Mouse (Mus musculus) heart, postnatal 25 days (tissue): ENCODE data around the gene Tmem200b. TPM values are rescaled to one million over a fixed set of nuclear protein-coding genes. Genes with fewer than 3 reads are reported as not detected.

Experiments used
- DNase-seq: peaks from one replicate; pipeline ENCODE4 v3.0.0; 2022; ENCODE audit warnings: low spot score
- intact Hi-C: fragments of 180-260 bp; cut with DNase I; formaldehyde crosslinking; loops from one replicate; pipeline ENCODE4 v1.15.1; 2025
- total RNA-seq, 2 experiments: library from RNA; stranded (reverse); gene quantifications; 2 replicates each; pipeline ENCODE4 v1.2.3; 2021

Gene Tmem200b
- total RNA-seq, 2 experiments from 2014 or later = 5.9 to 9.6 TPM

- no peak for DNase-seq
- intact Hi-C loops = no loop called here
Observed at GRCm38 (mm10) chr4:131939459-131939858, 17.9 kb downstream of the Tmem200b start.

- DNase-seq = no peak
- intact Hi-C loops = no loop called here
Observed at GRCm38 (mm10) chr4:131940846-131941245, 19.3 kb downstream of the Tmem200b start.

- intact Hi-C loops = no loop called here
- DNase-seq = no peak
Observed at GRCm38 (mm10) chr4:131947848-131948247, 26.3 kb downstream of the Tmem200b start.

- intact Hi-C loops = no loop called here
- no peak for DNase-seq
Observed at GRCm38 (mm10) chr4:131949903-131950302, 28.3 kb downstream of the Tmem200b start.

- intact Hi-C loops = no loop called here
- no peak for DNase-seq
Observed at GRCm38 (mm10) chr4:131950657-131951056, 29.1 kb downstream of the Tmem200b start.

- intact Hi-C loops = no loop called here
- no peak for DNase-seq
Observed at GRCm38 (mm10) chr4:131957161-131957560, 35.6 kb downstream of the Tmem200b start.

- intact Hi-C loops = loop anchor here (5.0 kb wide), 1 partner anchor 52 kb away; no protein-coding TSS in a partner anchor
- no peak for DNase-seq
Observed at GRCm38 (mm10) chr4:131968873-131969272, 47.3 kb downstream of the Tmem200b start.

- no peak for DNase-seq
- intact Hi-C loops = loop anchor here (5.0 kb wide), 1 partner anchor 207 kb away; no protein-coding TSS in a partner anchor
Observed at GRCm38 (mm10) chr4:131970244-131970853, 48.8 kb downstream of the Tmem200b start.

Other genes starting within 250 kb of the Tmem200b start
- gene Ptpru, start 83.5 kb upstream of the Tmem200b start, total RNA-seq = 1 to 10 TPM; 2.8 to 7.4 TPM
- gene Mecr, start 78.3 kb upstream of the Tmem200b start, total RNA-seq = 10 to 100 TPM; 25.5 to 26.5 TPM
- gene Srsf4, start 48.2 kb upstream of the Tmem200b start, total RNA-seq = 10 to 100 TPM; 32.8 to 38.4 TPM
- gene Gm10300, start 152.9 kb downstream of the Tmem200b start, total RNA-seq = under 1 TPM in 1 of 2 experiments, not detected in 1; 0.17 TPM
- gene Epb41, start 153.6 kb downstream of the Tmem200b start, total RNA-seq = 100 to 1,000 TPM; 144 to 184 TPM
- gene Oprd1, start 222.7 kb downstream of the Tmem200b start, total RNA-seq = under 1 TPM; 0.20 to 0.23 TPM